Mouse (Mus musculus) midbrain, embryonic 15.5 days (tissue): Measurements from ENCODE around the gene Acot7. TPM values are rescaled to one million over a fixed set of nuclear protein-coding genes. Genes with fewer than 3 reads are reported as not detected.
A peak's percentile ranks its signal among the peaks of the same experiment; 100 is the strongest.

Source experiments
- ATAC-seq: fragments of 200-750 bp; cut with Nextera tagmentation; replicated peaks from 2 replicates; pipeline ENCODE4 v1.8.0; 2017; ENCODE audit warnings: moderate TSS enrichment
- H3K27ac ChIP-seq: fragments of 300-500 bp; sonication (generic); 2 replicates; pipeline ENCODE4 v1.5.1; 2015; ENCODE audit warnings: mild to moderate bottlenecking, inconsistent platforms
- H3K27me3 ChIP-seq: fragments of 300-500 bp; sonication (generic); replicated peaks from 2 replicates; pipeline ENCODE4 v1.6.1; 2015; ENCODE audit warnings: inconsistent platforms
- H3K36me3 ChIP-seq: fragments of 300-500 bp; sonication (generic); replicated peaks from 2 replicates; pipeline ENCODE4 v1.6.1; 2015; ENCODE audit warnings: inconsistent platforms
- H3K4me1 ChIP-seq: fragments of 300-500 bp; sonication (generic); 2 replicates; pipeline ENCODE4 v1.6.1; 2015; ENCODE audit warnings: inconsistent platforms
- H3K4me2 ChIP-seq: fragments of 300-500 bp; sonication (generic); 2 replicates; pipeline ENCODE4 v1.6.1; 2015; ENCODE audit warnings: inconsistent platforms, mild to moderate bottlenecking, moderate library complexity
- H3K4me3 ChIP-seq: fragments of 300-500 bp; sonication (generic); 2 replicates; pipeline ENCODE4 v1.5.1; 2015; ENCODE audit warnings: mild to moderate bottlenecking, inconsistent platforms
- H3K9ac ChIP-seq: fragments of 300-500 bp; sonication (generic); 2 replicates; pipeline ENCODE4 v1.6.1; 2015; ENCODE audit warnings: mild to moderate bottlenecking, inconsistent platforms
- H3K9me3 ChIP-seq: fragments of 300-500 bp; sonication (generic); 2 replicates; pipeline ENCODE4 v1.6.1; 2016; ENCODE audit warnings: inconsistent platforms
- WGBS: fragments of 180-500 bp; shearing (Covaris S2); methylation state at CpG from one replicate; pipeline ENCODE4 v1.1.7; 2015; ENCODE audit warnings: mixed read lengths; 5-methylcytosine and 5-hydroxymethylcytosine counted together
- polyA plus RNA-seq: library from polyadenylated mRNA; unstranded; fragments of >200 nt; fragmentation: Nextera tagmentation; extraction: Ambion mirVana; gene quantifications from 2 replicates; pipeline ENCODE4 v1.2.1, GENCODE M21; 2015

The Acot7 gene
- polyA plus RNA-seq, 1 experiment from 2014 or later = 409 TPM

- peak overlapping the region; percentile 65 for H3K4me2 ChIP-seq
- 2% methylated on average over 50 of the region's 51 CpGs for WGBS
- peak overlapping the region; percentile 22; the same call in 1 of the 2 replicates for H3K9ac ChIP-seq
- no peaks in the 10 kb centered on the region for H3K36me3 ChIP-seq
- no peaks in the 10 kb centered on the region for H3K9me3 ChIP-seq
- ATAC-seq = peak; percentile 77
- H3K27me3 ChIP-seq = peaks cover 36% of the 10 kb centered on the region
- peak overlapping the region; percentile 40 for H3K4me3 ChIP-seq
- H3K27ac ChIP-seq = no peak overlapping the region
- peaks cover 7% of the 10 kb centered on the region; the same call in 1 of the 2 replicates for H3K4me1 ChIP-seq
These were observed 39.3 kb upstream of the Acot7 start for GRCm38 (mm10) chr4:152138497-152139260.

GRCm38 (mm10) chr4:152140441-152140840 lies 37.5 kb upstream of the Acot7 start:
- Histone ChIP-seq H3K4me2 (no peak overlapping the region), H3K9me3 (no peaks in the 10 kb centered on the region), H3K4me1 (peaks cover 7% of the 10 kb centered on the region; the same call in 1 of the 2 replicates), H3K4me3 (no peak overlapping the region), H3K27me3 (peaks cover 27% of the 10 kb centered on the region), H3K36me3 (no peaks in the 10 kb centered on the region), H3K27ac (no peak overlapping the region), H3K9ac (no peak overlapping the region)
- ATAC-seq = no peak
- WGBS = 30% methylated on average over 6 of the region's 6 CpGs

DNA sequence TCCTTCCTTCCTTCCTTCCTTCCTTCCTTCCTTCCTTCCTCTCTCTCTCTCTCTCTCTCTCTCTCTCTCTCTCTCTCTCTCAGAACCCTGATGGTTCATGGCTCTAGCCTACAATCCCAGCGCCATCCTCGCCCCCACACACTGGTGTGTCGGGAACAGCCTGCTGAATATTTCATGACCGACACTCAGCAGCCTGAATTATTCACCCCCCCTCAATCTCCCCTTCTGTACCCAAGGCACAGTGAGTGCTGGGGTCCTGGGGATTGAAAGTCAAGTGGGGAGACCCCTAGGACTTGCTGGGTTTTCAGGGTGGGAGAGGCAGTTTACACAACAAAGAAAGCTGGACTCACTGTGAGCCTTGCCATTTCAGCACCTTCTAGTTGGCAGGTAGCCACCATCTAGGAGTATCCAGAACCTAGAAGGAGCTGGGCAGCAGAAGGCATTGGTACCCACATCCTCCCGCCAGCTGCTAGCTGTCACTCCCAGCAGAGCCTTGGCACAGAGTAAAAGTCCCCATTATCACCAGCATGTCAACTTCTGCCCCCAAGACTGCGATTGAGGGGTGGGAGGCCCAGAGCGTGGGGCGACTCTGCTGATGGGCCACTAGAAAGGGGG lies 36.3 kb upstream of the Acot7 start:
- Histone ChIP-seq H3K36me3 (no peaks in the 10 kb centered on the region), H3K9me3 (no peaks in the 10 kb centered on the region), H3K4me1 (peaks cover 7% of the 10 kb centered on the region; the same call in 1 of the 2 replicates), H3K27ac (no peak overlapping the region), H3K27me3 (peaks cover 27% of the 10 kb centered on the region), H3K4me3 (no peak overlapping the region), H3K4me2 (no peak overlapping the region), H3K9ac (no peak overlapping the region)
- WGBS = 63% methylated on average over 8 of the region's 8 CpGs
- ATAC-seq = no peak

DNA sequence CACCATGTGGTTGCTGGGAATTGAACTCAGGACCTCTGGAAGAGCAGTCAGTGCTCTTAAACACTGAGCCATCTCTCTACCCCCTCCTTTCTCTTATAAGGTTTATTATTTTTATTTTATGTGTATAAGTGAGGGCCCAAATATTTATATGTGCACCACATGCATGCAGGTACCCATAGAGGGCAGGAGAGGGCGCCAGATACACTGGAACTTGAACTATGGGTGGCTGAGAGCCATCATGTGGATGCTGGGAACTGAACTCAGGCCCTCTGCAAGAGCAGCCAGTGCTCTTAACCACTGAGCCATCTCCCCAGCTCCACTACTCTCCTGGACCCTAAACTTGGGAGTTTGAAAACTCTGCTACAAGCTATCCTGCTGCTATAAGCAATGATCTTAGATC lies 34.3 kb upstream of the Acot7 start:
- Histone ChIP-seq H3K4me2 (no peak overlapping the region), H3K9me3 (no peaks in the 10 kb centered on the region), H3K36me3 (no peaks in the 10 kb centered on the region), H3K4me3 (no peak overlapping the region), H3K4me1 (peaks cover 3% of the 10 kb centered on the region; the same call in 1 of the 2 replicates), H3K9ac (no peak overlapping the region), H3K27me3 (peaks cover 17% of the 10 kb centered on the region), H3K27ac (no peak overlapping the region)
- no peak for ATAC-seq
- 24% methylated on average over 1 of the region's 1 CpGs for WGBS

DNA sequence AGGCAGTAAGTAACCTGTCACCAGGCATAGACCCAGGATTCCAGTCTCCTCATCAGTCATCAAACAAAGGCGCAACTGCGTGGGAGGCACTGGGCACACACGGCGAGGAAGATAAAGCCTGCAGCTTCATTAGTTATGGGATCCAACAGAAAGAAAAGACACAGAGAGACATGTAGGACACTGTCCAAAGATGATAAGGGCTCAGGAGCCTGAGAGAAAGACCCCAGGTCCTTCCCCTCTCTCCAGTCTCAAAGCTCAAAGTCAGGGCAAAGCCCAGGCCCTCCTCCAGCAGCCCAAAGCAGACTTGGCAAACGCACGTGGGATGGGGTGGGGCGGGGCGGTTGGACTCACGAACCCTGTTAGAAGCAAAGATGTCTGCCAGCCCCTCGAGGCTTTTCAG lies 32.5 kb upstream of the Acot7 start:
- Histone ChIP-seq H3K9ac (no peak overlapping the region), H3K27me3 (peaks cover 21% of the 10 kb centered on the region)
- 71% methylated on average over 10 of the region's 10 CpGs for WGBS

GRCm38 (mm10) chr4:152146033-152146827 lies 31.7 kb upstream of the Acot7 start:
- H3K4me1 ChIP-seq = no peaks in the 10 kb centered on the region
- no peak for ATAC-seq
- WGBS = 63% methylated on average over 11 of the region's 11 CpGs
- H3K27ac ChIP-seq = no peak overlapping the region
- H3K27me3 ChIP-seq = peaks cover 27% of the 10 kb centered on the region
- no peaks in the 10 kb centered on the region for H3K36me3 ChIP-seq
- no peaks in the 10 kb centered on the region for H3K9me3 ChIP-seq
- no peak overlapping the region for H3K9ac ChIP-seq
- H3K4me3 ChIP-seq = no peak overlapping the region
- H3K4me2 ChIP-seq = no peak overlapping the region

More for the DNA sequence above, 32.5 kb upstream of the Acot7 start:
- Histone ChIP-seq H3K9me3 (no peaks in the 10 kb centered on the region), H3K4me3 (no peak overlapping the region), H3K4me1 (no peaks in the 10 kb centered on the region), H3K27ac (no peak overlapping the region), H3K4me2 (no peak overlapping the region), H3K36me3 (no peaks in the 10 kb centered on the region)
- no peak for ATAC-seq

DNA sequence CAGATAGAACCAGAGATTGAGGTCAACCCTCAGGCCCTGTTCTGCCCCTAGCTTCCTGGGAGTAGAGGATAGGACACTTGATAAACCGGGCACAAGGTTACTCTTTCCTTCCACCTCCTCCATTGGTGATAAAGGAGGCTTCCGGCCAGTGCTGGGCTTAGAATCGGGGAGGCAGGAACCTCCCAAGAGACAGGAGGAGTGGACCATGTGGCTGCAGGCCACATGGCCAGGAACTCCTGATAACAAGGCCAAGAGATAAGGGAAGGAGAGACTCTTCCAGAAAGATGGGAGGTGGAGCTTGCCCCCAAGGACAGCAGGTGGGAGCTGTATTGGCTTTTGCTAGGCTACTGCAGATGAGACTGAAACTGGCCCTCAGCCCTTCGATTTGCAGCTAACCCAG lies 27.4 kb upstream of the Acot7 start:
- Histone ChIP-seq H3K4me1 (peaks cover 15% of the 10 kb centered on the region), H3K4me2 (no peak overlapping the region), H3K9ac (no peak overlapping the region), H3K4me3 (no peak overlapping the region), H3K9me3 (no peaks in the 10 kb centered on the region), H3K27ac (no peak overlapping the region), H3K36me3 (no peaks in the 10 kb centered on the region), H3K27me3 (peaks cover 61% of the 10 kb centered on the region)
- no peak for ATAC-seq
- 68% methylated on average over 4 of the region's 4 CpGs for WGBS

DNA sequence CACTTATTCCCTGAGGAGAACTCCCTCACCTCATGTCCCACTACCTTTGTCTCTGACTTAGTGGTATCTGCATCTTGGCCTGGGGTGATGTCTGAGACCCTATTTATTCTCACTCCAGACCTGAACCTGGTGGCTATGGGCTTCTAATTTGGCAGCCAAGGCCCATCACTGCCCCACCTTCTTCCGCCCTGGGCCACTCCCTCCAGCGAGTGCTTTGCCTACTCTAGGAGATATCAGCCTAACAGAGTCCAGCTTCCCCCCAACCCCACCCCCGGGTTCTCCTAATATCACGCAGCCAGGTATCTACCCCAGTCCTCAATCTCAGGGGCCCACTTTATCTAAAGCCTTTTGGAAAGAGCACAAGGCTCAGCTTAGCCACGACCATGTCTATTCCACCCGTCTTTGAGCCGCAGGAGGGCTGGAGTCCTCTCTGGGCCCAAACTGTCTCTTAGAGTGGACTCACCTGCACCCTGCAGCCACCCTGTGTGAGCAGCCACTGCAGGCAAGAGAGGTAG lies 26.4 kb upstream of the Acot7 start:
- no peak for ATAC-seq
- peak overlapping the region; percentile 28 for H3K4me3 ChIP-seq
- H3K9me3 ChIP-seq = no peaks in the 10 kb centered on the region
- WGBS = 19% methylated on average over 7 of the region's 7 CpGs
- no peak overlapping the region for H3K9ac ChIP-seq
- H3K27me3 ChIP-seq = peaks cover 65% of the 10 kb centered on the region
- no peaks in the 10 kb centered on the region for H3K36me3 ChIP-seq
- H3K4me1 ChIP-seq = peaks cover 15% of the 10 kb centered on the region
- H3K4me2 ChIP-seq = no peak overlapping the region; the same call in 1 of the 2 replicates
- no peak overlapping the region for H3K27ac ChIP-seq

DNA sequence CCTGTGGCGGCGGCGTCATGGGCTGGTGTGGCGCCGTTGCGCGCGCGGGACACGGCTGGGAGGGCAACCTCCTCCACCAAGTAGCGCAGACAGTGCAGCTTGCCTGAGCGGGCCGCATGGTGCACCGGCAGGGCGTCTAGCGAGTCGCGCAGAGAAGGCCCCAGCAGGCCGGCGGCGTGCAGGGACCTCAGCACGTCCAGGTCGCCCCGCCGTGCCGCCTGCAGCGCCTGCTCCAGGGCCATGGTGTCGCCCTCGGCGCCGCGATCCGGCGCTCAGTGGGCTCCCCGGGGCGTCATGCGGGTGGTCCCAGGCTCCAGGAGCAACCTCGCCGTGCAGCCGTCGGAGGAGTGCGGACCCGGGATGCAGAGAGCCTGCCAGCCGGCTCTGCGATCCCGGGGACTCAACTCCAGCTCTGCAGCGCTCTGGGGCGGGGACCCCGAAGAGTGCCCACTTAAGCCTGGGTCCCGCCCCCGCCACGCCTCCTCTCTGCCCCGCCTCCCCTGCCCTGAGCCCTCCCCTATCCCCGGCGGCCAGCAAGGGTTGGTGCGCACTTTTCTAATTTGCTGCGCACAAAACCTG lies 25.9 kb upstream of the Acot7 start, which contains the start of gene Espn:
Gene Espn (minus strand): TSS at position 406 of the 579 bp plus-strand sequence.
- Histone ChIP-seq H3K27ac (no peak within 1 kb of the TSS), H3K27me3 (peaks cover 67% of the 10 kb centered on the region), H3K4me2 (peak within 1 kb of the TSS; percentile 39), H3K4me3 (peak within 1 kb of the TSS; percentile 28), H3K4me1 (peaks cover 15% of the 10 kb centered on the region), H3K36me3 (no peaks in the 10 kb centered on the region), H3K9ac (no peak within 1 kb of the TSS), H3K9me3 (no peaks in the 10 kb centered on the region)
- no peak; the same call in 1 of the 2 replicates for ATAC-seq
- WGBS = under 1% methylated on average over 56 of the region's 57 CpGs

DNA sequence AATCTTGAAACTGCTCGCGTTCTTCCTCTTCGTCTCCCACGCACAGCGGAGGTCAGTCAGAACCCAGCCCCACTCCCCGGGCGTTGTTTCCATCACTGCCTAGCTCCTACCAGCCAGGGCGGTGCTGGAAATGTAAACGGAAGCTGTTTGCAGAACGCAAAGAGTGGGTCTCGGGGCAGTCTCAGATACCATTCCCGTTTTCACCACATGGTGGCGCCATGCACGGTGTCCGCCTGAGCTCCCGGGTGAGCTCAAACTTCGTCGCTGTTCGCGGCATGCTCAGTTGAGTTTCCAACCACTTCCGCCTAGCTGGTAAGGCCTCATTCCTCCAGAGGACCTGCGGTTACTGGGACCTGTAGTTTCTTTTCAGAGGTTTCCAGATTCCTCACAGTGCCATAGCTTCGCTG lies 24.2 kb upstream of the Acot7 start:
- WGBS = 2% methylated on average over 23 of the region's 23 CpGs
- no peak overlapping the region for H3K4me3 ChIP-seq
- peak overlapping the region; percentile 33 for H3K4me2 ChIP-seq
- H3K9ac ChIP-seq = no peak overlapping the region
- H3K4me1 ChIP-seq = peaks cover 22% of the 10 kb centered on the region
- no peak overlapping the region for H3K27ac ChIP-seq
- H3K36me3 ChIP-seq = no peaks in the 10 kb centered on the region
- H3K9me3 ChIP-seq = no peaks in the 10 kb centered on the region
- H3K27me3 ChIP-seq = peaks cover 83% of the 10 kb centered on the region
- ATAC-seq = no peak

GRCm38 (mm10) chr4:152155019-152155418 lies 22.9 kb upstream of the Acot7 start:
- Histone ChIP-seq H3K4me1 (peaks cover 32% of the 10 kb centered on the region), H3K4me2 (no peak overlapping the region), H3K27me3 (peaks cover 85% of the 10 kb centered on the region), H3K27ac (no peak overlapping the region), H3K36me3 (no peaks in the 10 kb centered on the region), H3K9me3 (no peaks in the 10 kb centered on the region), H3K4me3 (no peak overlapping the region), H3K9ac (no peak overlapping the region)
- no peak for ATAC-seq
- WGBS = 79% methylated on average over 4 of the region's 4 CpGs
